Comparison of ENCODE assay signal across 17 mouse cellular contexts in genomic region chr13:108086724-108087123, GRCm38 (mm10).
"Had no signal": no experiment of that assay in that cellular context is flagged by ENCODE, and none has a peak within 500 bp of the region (broad histone marks: within the 10 kb centered on the region; RNA-seq: fewer than 3 reads in every experiment).

No protein-coding gene starts in this region.

- H3K4me3 ChIP-seq: neural tube, embryonic 12.5 days; neural tube, embryonic 13.5 days; neural tube, embryonic 15.5 days; stomach, embryonic 15.5 days had no signal

- H3K4me1 ChIP-seq: neural tube, embryonic 12.5 days; neural tube, embryonic 13.5 days; neural tube, embryonic 15.5 days; stomach, embryonic 15.5 days had no signal

- H3K4me2 ChIP-seq: neural tube, embryonic 12.5 days; neural tube, embryonic 13.5 days; neural tube, embryonic 15.5 days; stomach, embryonic 15.5 days had no signal

- H3K27me3 ChIP-seq: neural tube, embryonic 12.5 days; neural tube, embryonic 13.5 days; neural tube, embryonic 15.5 days; stomach, embryonic 15.5 days had no signal

- H3K27ac ChIP-seq: neural tube, embryonic 12.5 days; neural tube, embryonic 13.5 days; neural tube, embryonic 15.5 days; stomach, embryonic 15.5 days; stomach, postnatal 0 days had no signal

- H3K36me3 ChIP-seq: neural tube, embryonic 12.5 days; neural tube, embryonic 13.5 days; neural tube, embryonic 15.5 days; stomach, embryonic 15.5 days had no signal

- H3K9me3 ChIP-seq: neural tube, embryonic 12.5 days; neural tube, embryonic 13.5 days; neural tube, embryonic 15.5 days; stomach, embryonic 15.5 days had no signal

- H3K9ac ChIP-seq: neural tube, embryonic 12.5 days; neural tube, embryonic 13.5 days; neural tube, embryonic 15.5 days; stomach, embryonic 15.5 days had no signal

- DNase-seq: retina, postnatal 1 day; right cerebral cortex, adult 18-20 months; right cerebral cortex, postnatal 14 days; right cerebral cortex, postnatal 25 days; right cerebral cortex, postnatal 4 days; spleen, adult 18-20 months; thymus, adult 18-20 months; thymus, adult 2 months; thymus, postnatal 14 days; thymus, postnatal 25 days; thymus, postnatal 36 days; thymus, postnatal 4 days had no signal
